Mouse (Mus musculus): ENCODE data around the gene Arfgef2. TPM values are rescaled to one million over a fixed set of nuclear protein-coding genes. Genes with fewer than 3 reads are reported as not detected.
"Not testable (repeated sequence)": the region's sequence is repeated elsewhere in the genome, so short reads cannot be mapped to it uniquely, and the experiment has no call there.

Gene Arfgef2
- polyA plus RNA-seq, 1 experiment from 2014 or later, result 4.8 TPM

DNA sequence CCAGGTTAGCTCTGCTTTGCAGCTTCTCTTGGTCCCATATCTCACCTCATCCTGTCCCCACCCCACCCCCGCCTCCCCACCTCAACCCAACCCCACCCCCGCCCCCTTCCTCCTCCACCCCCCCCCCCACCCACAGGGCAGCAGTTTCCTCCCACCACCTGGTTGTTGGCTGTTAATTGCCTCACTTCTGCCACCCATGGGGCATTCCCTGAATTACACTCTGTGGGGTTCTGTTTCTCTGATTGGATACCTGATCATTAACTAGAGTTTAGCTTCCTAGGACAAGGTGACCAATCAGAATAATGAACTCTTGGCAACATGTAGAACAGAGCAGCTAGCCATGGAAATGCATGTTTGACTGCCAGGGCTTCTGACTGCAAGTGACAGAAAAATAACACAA lies 29.1 kb upstream of the Arfgef2 start:
- H3K4me3 ChIP-seq (ENCODE audit: low read depth, low read length), result no peak overlapping the region
- 33% methylated on average over 2 of the region's 2 CpGs for WGBS
- H3K27ac ChIP-seq (replicated peaks; ENCODE audit: low read depth, low read length), result no peak overlapping the region

DNA sequence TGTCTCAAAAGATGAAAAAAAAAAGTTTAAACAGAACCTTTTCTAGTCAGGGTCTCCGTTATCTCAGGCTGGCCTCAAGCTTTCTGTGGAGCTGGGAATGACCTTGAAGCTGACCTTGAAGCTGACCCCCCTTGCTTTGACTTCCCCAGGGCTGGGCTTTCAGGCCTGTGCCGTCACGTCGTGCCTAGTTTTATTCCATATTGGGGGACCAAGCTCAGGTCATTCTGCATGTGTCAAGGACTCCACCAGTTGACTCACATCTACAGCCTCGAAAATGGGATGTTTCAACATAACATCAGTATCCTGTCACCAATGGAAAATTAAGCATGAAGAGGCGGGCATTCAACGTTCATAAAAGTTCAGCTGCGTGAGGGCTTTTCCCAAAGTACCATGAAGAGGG lies 25.4 kb upstream of the Arfgef2 start:
- no peak overlapping the region for H3K27ac ChIP-seq (replicated peaks; ENCODE audit: low read depth, low read length)
- DNase-seq (ENCODE audit: low spot score), result no peak
- H3K9me3 ChIP-seq (ENCODE audit: control insufficient read depth, low read length), result no peaks in the 10 kb centered on the region
- no peaks in the 10 kb centered on the region for H3K4me1 ChIP-seq (ENCODE audit: control insufficient read depth, insufficient read depth, low read length)
- H3K27me3 ChIP-seq (ENCODE audit: control insufficient read depth, insufficient read depth, low read length), result no peaks in the 10 kb centered on the region
- no peak for ATAC-seq (ENCODE audit: insufficient number of reproducible peaks, low FRiP score, low TSS enrichment, low read depth)
- H3K4me2 ChIP-seq (ENCODE audit: low read depth, severe bottlenecking), result no peak overlapping the region
- no peak overlapping the region for H3K4me3 ChIP-seq (ENCODE audit: low read depth, low read length)
- no peak overlapping the region for H3K9ac ChIP-seq (ENCODE audit: low read length)
- H3K36me3 ChIP-seq (ENCODE audit: control insufficient read depth, insufficient read depth, low read length), result no peaks in the 10 kb centered on the region
- 76% methylated on average over 8 of the region's 8 CpGs for WGBS

More for the DNA sequence above, 29.1 kb upstream of the Arfgef2 start:
- ATAC-seq (ENCODE audit: insufficient number of reproducible peaks, low FRiP score, low TSS enrichment, low read depth) (no peak), DNase-seq (ENCODE audit: low spot score) (peak; percentile 64)
- H3K36me3 ChIP-seq (ENCODE audit: control insufficient read depth, insufficient read depth, low read length), result no peaks in the 10 kb centered on the region
- no peaks in the 10 kb centered on the region for H3K4me1 ChIP-seq (ENCODE audit: control insufficient read depth, insufficient read depth, low read length)
- H3K9me3 ChIP-seq (ENCODE audit: control insufficient read depth, low read length), result no peaks in the 10 kb centered on the region
- H3K4me2 ChIP-seq (ENCODE audit: low read depth, severe bottlenecking), result no peak overlapping the region
- no peaks in the 10 kb centered on the region for H3K27me3 ChIP-seq (ENCODE audit: control insufficient read depth, insufficient read depth, low read length)
- no peak overlapping the region for H3K9ac ChIP-seq (ENCODE audit: low read length)

DNA sequence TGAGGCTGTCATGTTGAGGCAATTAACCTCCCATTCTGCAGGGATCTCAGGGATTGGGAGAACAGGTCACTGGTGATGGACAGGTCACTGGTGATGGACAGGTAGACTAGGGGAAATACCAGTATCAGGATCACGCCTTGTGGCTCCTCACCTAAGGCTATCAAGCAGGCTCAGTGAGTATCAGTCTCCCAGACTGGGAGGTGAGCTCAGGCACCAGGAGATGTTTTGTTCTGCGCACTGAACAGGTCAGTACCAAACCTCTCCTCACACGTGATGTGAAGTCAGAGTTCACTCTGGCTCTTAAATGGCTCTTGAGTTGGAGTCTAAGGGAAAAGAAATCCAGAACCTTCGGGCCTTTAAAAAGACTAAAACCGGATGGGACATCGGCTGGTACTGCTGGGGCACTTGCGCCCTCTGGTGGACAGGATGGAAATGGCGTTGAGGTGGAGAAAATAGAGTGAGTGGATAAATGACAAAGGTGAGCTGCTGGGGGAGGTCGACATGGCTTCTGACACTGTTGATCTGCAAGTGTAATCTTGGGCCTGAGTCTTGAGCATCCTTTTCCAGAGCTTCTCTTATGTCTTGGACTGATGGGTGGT lies 24.3 kb upstream of the Arfgef2 start:
- Histone ChIP-seq H3K27me3 (ENCODE audit: control insufficient read depth, insufficient read depth, low read length) (no peaks in the 10 kb centered on the region), H3K9me3 (ENCODE audit: control insufficient read depth, low read length) (no peaks in the 10 kb centered on the region), H3K9ac (ENCODE audit: low read length) (no peak overlapping the region), H3K36me3 (ENCODE audit: control insufficient read depth, insufficient read depth, low read length) (no peaks in the 10 kb centered on the region), H3K27ac (replicated peaks; ENCODE audit: low read depth, low read length) (no peak overlapping the region), H3K4me2 (ENCODE audit: low read depth, severe bottlenecking) (no peak overlapping the region), H3K4me1 (ENCODE audit: control insufficient read depth, insufficient read depth, low read length) (no peaks in the 10 kb centered on the region), H3K4me3 (ENCODE audit: low read depth, low read length) (no peak overlapping the region)
- peak; percentile 91 for DNase-seq (ENCODE audit: low spot score)
- 0 out of 2 replicates have a peak, but pooled peaks have one; percentile 44 for ATAC-seq (ENCODE audit: insufficient number of reproducible peaks, low FRiP score, low TSS enrichment, low read depth)
- 15% methylated on average over 9 of the region's 9 CpGs for WGBS

GRCm38 (mm10) chr2:166784376-166784775 lies 21.0 kb upstream of the Arfgef2 start:
- Histone ChIP-seq H3K27me3 (ENCODE audit: control insufficient read depth, insufficient read depth, low read length) (no peaks in the 10 kb centered on the region), H3K27ac (replicated peaks; ENCODE audit: low read depth, low read length) (no peak overlapping the region), H3K9me3 (ENCODE audit: control insufficient read depth, low read length) (no peaks in the 10 kb centered on the region), H3K4me2 (ENCODE audit: low read depth, severe bottlenecking) (no peak overlapping the region), H3K9ac (ENCODE audit: low read length) (no peak overlapping the region), H3K36me3 (ENCODE audit: control insufficient read depth, insufficient read depth, low read length) (no peaks in the 10 kb centered on the region), H3K4me1 (ENCODE audit: control insufficient read depth, insufficient read depth, low read length) (no peaks in the 10 kb centered on the region), H3K4me3 (ENCODE audit: low read depth, low read length) (no peak overlapping the region)
- DNase-seq (ENCODE audit: low spot score) (no peak), ATAC-seq (ENCODE audit: insufficient number of reproducible peaks, low FRiP score, low TSS enrichment, low read depth) (no peak)
- WGBS, result 76% methylated on average over 6 of the region's 6 CpGs

GRCm38 (mm10) chr2:166786353-166787004 lies 18.9 kb upstream of the Arfgef2 start:
- peak overlapping the region; percentile 92 for H3K4me2 ChIP-seq (ENCODE audit: low read depth, severe bottlenecking)
- H3K36me3 ChIP-seq (ENCODE audit: control insufficient read depth, insufficient read depth, low read length), result no peaks in the 10 kb centered on the region
- H3K9ac ChIP-seq (ENCODE audit: low read length), result peak overlapping the region; percentile 73
- DNase-seq (ENCODE audit: low spot score) (peak; percentile 92), ATAC-seq (ENCODE audit: insufficient number of reproducible peaks, low FRiP score, low TSS enrichment, low read depth) (peak; percentile 91)
- H3K4me1 ChIP-seq (ENCODE audit: control insufficient read depth, insufficient read depth, low read length), result no peaks in the 10 kb centered on the region
- H3K9me3 ChIP-seq (ENCODE audit: control insufficient read depth, low read length), result no peaks in the 10 kb centered on the region
- 0 out of 2 replicates have a peak overlapping the region, but pooled peaks have one; percentile 4 for H3K27ac ChIP-seq (replicated peaks; ENCODE audit: low read depth, low read length)
- H3K4me3 ChIP-seq (ENCODE audit: low read depth, low read length), result peak overlapping the region; percentile 70
- H3K27me3 ChIP-seq (ENCODE audit: control insufficient read depth, insufficient read depth, low read length), result no peaks in the 10 kb centered on the region
- under 1% methylated on average over 35 of the region's 35 CpGs for WGBS

- Histone ChIP-seq H3K4me1 (ENCODE audit: control insufficient read depth, insufficient read depth, low read length) (peaks cover 7% of the 10 kb centered on the region), H3K9ac (ENCODE audit: low read length) (no peak overlapping the region), H3K36me3 (ENCODE audit: control insufficient read depth, insufficient read depth, low read length) (no peaks in the 10 kb centered on the region), H3K27me3 (ENCODE audit: control insufficient read depth, insufficient read depth, low read length) (no peaks in the 10 kb centered on the region), H3K9me3 (ENCODE audit: control insufficient read depth, low read length) (no peaks in the 10 kb centered on the region), H3K4me3 (ENCODE audit: low read depth, low read length) (no peak overlapping the region), H3K4me2 (ENCODE audit: low read depth, severe bottlenecking) (no peak overlapping the region), H3K27ac (replicated peaks; ENCODE audit: low read depth, low read length) (no peak overlapping the region)
- ATAC-seq (ENCODE audit: insufficient number of reproducible peaks, low FRiP score, low TSS enrichment, low read depth) (no peak), DNase-seq (ENCODE audit: low spot score) (no peak)
- WGBS, result 79% methylated on average over 5 of the region's 5 CpGs
Observed at GRCm38 (mm10) chr2:166791738-166792137, 13.7 kb upstream of the Arfgef2 start.

DNA sequence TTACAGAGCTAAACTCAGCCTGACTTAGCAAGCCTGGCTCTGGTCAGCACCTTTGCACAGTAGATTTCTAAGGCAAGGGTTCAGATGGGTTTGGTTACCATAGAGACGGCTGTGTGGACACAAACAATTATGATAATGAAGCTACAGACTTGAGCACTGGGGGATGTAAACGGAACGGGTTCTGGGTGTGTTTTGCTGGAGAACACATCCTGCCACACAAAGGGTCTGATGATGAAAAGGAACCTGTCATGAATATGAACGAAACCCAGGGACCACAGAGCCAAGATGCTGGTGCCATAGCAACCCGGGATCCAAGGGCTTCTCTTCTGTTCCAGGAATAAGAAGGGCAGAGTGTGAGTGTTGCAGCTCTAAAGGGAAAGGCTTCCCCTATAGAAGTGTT lies 13.0 kb upstream of the Arfgef2 start, which contains the start of gene Trp53rkb:
Gene Trp53rkb (plus strand): TSS at position 177 of the 400 bp plus-strand sequence.
- Histone ChIP-seq H3K4me2 (ENCODE audit: low read depth, severe bottlenecking) (peak within 1 kb of the TSS; percentile 69), H3K27ac (replicated peaks; ENCODE audit: low read depth, low read length) (peak within 1 kb of the TSS; percentile 60), H3K9ac (ENCODE audit: low read length) (peak within 1 kb of the TSS; percentile 81), H3K9me3 (ENCODE audit: control insufficient read depth, low read length) (no peaks in the 10 kb centered on the region), H3K27me3 (ENCODE audit: control insufficient read depth, insufficient read depth, low read length) (no peaks in the 10 kb centered on the region), H3K4me1 (ENCODE audit: control insufficient read depth, insufficient read depth, low read length) (peaks cover 7% of the 10 kb centered on the region), H3K36me3 (ENCODE audit: control insufficient read depth, insufficient read depth, low read length) (no peaks in the 10 kb centered on the region), H3K4me3 (ENCODE audit: low read depth, low read length) (peak within 1 kb of the TSS; percentile 83)
- ATAC-seq (ENCODE audit: insufficient number of reproducible peaks, low FRiP score, low TSS enrichment, low read depth) (no peak), DNase-seq (ENCODE audit: low spot score) (no peak)
- WGBS, result 89% methylated on average over 5 of the region's 5 CpGs

- DNase-seq (ENCODE audit: low spot score) (peak; percentile 88), ATAC-seq (ENCODE audit: insufficient number of reproducible peaks, low FRiP score, low TSS enrichment, low read depth) (peak; percentile 86)
- Histone ChIP-seq H3K4me3 (ENCODE audit: low read depth, low read length) (peak overlapping the region; percentile 83), H3K9ac (ENCODE audit: low read length) (peak overlapping the region; percentile 81), H3K27ac (replicated peaks; ENCODE audit: low read depth, low read length) (peak overlapping the region; percentile 60), H3K4me2 (ENCODE audit: low read depth, severe bottlenecking) (peak overlapping the region; percentile 69)
- H3K4me1 ChIP-seq (ENCODE audit: control insufficient read depth, insufficient read depth, low read length); H3K9me3 ChIP-seq (ENCODE audit: control insufficient read depth, low read length); H3K36me3 ChIP-seq (ENCODE audit: control insufficient read depth, insufficient read depth, low read length); H3K27me3 ChIP-seq (ENCODE audit: control insufficient read depth, insufficient read depth, low read length): not testable (repeated sequence)
- under 1% methylated on average over 69 of the region's 76 CpGs for WGBS
Observed at GRCm38 (mm10) chr2:166793542-166794214, 11.7 kb upstream of the Arfgef2 start.
